Mouse (Mus musculus): ENCODE results near the gene Aatk. TPM values are rescaled to one million over a fixed set of nuclear protein-coding genes. Genes with fewer than 3 reads are reported as not detected.

Aatk gene
- polyA plus RNA-seq, 1 experiment from 2014 or later, result 3.5 TPM

DNA sequence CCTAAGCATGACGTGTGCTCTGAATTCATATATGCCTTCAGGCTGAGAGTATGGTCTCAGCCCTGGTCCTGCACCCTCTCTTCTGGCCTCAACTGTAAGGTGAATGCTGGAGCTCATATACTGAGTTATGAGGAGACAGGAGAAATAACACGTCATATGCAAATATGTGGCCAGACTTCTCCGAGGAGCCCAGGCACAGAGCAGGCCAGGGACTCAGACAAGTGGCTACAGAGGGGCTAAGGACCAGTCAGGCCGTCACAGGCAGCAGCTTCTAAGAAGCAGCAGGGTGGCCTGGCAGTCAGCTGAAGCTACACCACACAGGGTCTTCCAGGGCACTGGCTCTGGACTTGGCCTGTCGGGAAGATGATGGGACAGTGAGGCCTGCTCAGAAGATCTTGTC, 16.4 kb upstream of the Aatk start:
- Histone ChIP-seq H3K9me3 (ENCODE audit: control insufficient read depth, low read length) (no peaks in the 10 kb centered on the region), H3K27me3 (ENCODE audit: control insufficient read depth, insufficient read depth, low read length) (no peaks in the 10 kb centered on the region), H3K36me3 (ENCODE audit: control insufficient read depth, insufficient read depth, low read length) (0 out of 2 replicates have a peak, but pooled peaks cover 2% of the 10 kb centered on the region), H3K4me3 (ENCODE audit: low read depth, low read length) (no peak overlapping the region), H3K4me1 (replicated peaks; ENCODE audit: control insufficient read depth, insufficient read depth, low read length) (no peaks in the 10 kb centered on the region), H3K9ac (ENCODE audit: low read length) (no peak overlapping the region), H3K27ac (ENCODE audit: low read depth, low read length) (no peak overlapping the region), H3K4me2 (ENCODE audit: low read depth, low read length, severe bottlenecking) (no peak overlapping the region)
- WGBS, result 89% methylated on average over 5 of the region's 5 CpGs
- no peak for ATAC-seq (replicated peaks; ENCODE audit: low FRiP score)
- DNase-seq (ENCODE audit: low spot score), result no peak

DNA sequence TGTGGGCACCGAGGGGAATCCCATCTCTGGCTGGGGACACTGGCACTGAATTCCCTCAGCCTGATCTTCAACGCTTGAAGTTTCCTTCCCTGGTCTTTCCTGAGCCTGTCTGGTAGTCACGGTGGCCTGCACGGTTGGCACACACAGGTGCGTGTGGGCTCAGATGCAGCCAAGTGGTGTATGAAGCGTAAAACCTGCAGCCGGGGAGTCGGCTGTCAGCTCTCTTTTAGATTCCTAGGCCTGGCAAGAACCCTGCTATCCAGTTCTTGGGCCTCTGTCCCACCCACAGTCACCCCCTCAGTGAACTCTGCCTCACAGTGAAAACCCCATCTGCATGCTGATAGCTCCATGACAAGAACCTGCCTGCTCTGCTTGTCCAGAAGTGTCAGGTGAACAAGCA, 13.7 kb upstream of the Aatk start:
- no peak for ATAC-seq (replicated peaks; ENCODE audit: low FRiP score)
- no peaks in the 10 kb centered on the region for H3K4me1 ChIP-seq (replicated peaks; ENCODE audit: control insufficient read depth, insufficient read depth, low read length)
- no peak for DNase-seq (ENCODE audit: low spot score)

DNA sequence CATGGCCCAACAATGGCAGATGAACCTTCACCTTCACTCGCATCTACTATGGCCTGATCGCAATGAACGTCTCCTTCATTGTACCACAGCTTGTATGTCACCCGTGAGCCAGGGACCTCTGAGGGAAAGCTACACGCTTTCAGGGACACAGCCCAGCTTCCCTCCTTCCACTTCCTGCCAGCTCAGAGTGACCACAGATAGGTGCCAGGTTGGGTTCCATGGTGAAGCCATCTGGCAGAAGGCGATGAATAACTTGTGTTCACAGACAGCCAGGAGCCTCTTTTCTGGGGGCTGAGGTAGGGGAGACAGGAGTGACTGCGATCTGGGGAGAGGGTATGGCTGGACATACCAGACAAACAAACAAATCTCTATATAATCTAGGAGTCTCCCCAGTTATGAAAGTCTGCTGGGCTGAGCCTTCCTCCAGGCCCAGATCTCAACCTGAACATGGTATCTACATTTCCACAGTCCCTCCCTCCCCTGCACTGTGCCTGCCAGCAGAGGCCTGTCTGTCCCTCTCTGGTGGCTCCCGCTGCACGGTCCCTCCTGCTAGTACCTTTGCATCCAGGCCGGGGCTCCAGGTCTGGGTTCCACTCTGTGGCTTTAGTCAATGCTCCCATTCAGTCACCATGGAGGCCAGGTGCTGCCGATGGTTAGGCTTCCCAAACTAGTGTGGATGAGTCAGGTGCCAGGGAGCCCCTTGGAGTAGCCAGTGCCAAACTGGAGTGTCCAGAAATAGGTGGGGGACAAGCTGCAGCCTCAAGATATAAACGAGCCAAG, 9.2 kb upstream of the Aatk start:
- 85% methylated on average over 12 of the region's 12 CpGs for WGBS
- Histone ChIP-seq H3K9me3 (ENCODE audit: control insufficient read depth, low read length) (no peaks in the 10 kb centered on the region), H3K4me3 (ENCODE audit: low read depth, low read length) (no peak overlapping the region), H3K36me3 (ENCODE audit: control insufficient read depth, insufficient read depth, low read length) (no peaks in the 10 kb centered on the region), H3K27ac (ENCODE audit: low read depth, low read length) (no peak overlapping the region), H3K27me3 (ENCODE audit: control insufficient read depth, insufficient read depth, low read length) (no peaks in the 10 kb centered on the region), H3K4me2 (ENCODE audit: low read depth, low read length, severe bottlenecking) (no peak overlapping the region), H3K9ac (ENCODE audit: low read length) (no peak overlapping the region), H3K4me1 (replicated peaks; ENCODE audit: control insufficient read depth, insufficient read depth, low read length) (no peaks in the 10 kb centered on the region)
- DNase-seq (ENCODE audit: low spot score), result no peak
- no peak for ATAC-seq (replicated peaks; ENCODE audit: low FRiP score)

More for the DNA sequence above, 13.7 kb upstream of the Aatk start:
- H3K9me3 ChIP-seq (ENCODE audit: control insufficient read depth, low read length), result no peaks in the 10 kb centered on the region
- H3K4me2 ChIP-seq (ENCODE audit: low read depth, low read length, severe bottlenecking), result no peak overlapping the region
- no peak overlapping the region for H3K27ac ChIP-seq (ENCODE audit: low read depth, low read length)
- no peaks in the 10 kb centered on the region for H3K27me3 ChIP-seq (ENCODE audit: control insufficient read depth, insufficient read depth, low read length)
- no peaks in the 10 kb centered on the region for H3K36me3 ChIP-seq (ENCODE audit: control insufficient read depth, insufficient read depth, low read length)
- no peak overlapping the region for H3K9ac ChIP-seq (ENCODE audit: low read length)
- WGBS, result 88% methylated on average over 8 of the region's 8 CpGs
- H3K4me3 ChIP-seq (ENCODE audit: low read depth, low read length), result no peak overlapping the region

GRCm38 (mm10) chr11:120053846-120054245, 6.9 kb upstream of the Aatk start:
- no peaks in the 10 kb centered on the region for H3K9me3 ChIP-seq (ENCODE audit: control insufficient read depth, low read length)
- ATAC-seq (replicated peaks; ENCODE audit: low FRiP score), result no peak
- H3K36me3 ChIP-seq (ENCODE audit: control insufficient read depth, insufficient read depth, low read length), result no peaks in the 10 kb centered on the region
- WGBS, result 87% methylated on average over 4 of the region's 4 CpGs
- peaks cover 4% of the 10 kb centered on the region for H3K27me3 ChIP-seq (ENCODE audit: control insufficient read depth, insufficient read depth, low read length)
- H3K9ac ChIP-seq (ENCODE audit: low read length), result no peak overlapping the region
- DNase-seq (ENCODE audit: low spot score), result no peak
- H3K4me3 ChIP-seq (ENCODE audit: low read depth, low read length), result no peak overlapping the region
- H3K27ac ChIP-seq (ENCODE audit: low read depth, low read length), result no peak overlapping the region
- H3K4me1 ChIP-seq (replicated peaks; ENCODE audit: control insufficient read depth, insufficient read depth, low read length), result 0 out of 2 replicates have a peak, but pooled peaks cover 1% of the 10 kb centered on the region
- no peak overlapping the region for H3K4me2 ChIP-seq (ENCODE audit: low read depth, low read length, severe bottlenecking)

- Histone ChIP-seq H3K36me3 (ENCODE audit: control insufficient read depth, insufficient read depth, low read length) (no peaks in the 10 kb centered on the region), H3K27me3 (ENCODE audit: control insufficient read depth, insufficient read depth, low read length) (peaks cover 14% of the 10 kb centered on the region), H3K9ac (ENCODE audit: low read length) (no peak overlapping the region), H3K4me3 (ENCODE audit: low read depth, low read length) (no peak overlapping the region), H3K4me2 (ENCODE audit: low read depth, low read length, severe bottlenecking) (no peak overlapping the region), H3K4me1 (replicated peaks; ENCODE audit: control insufficient read depth, insufficient read depth, low read length) (peaks cover 8% of the 10 kb centered on the region; the same call in 1 of the 2 replicates), H3K9me3 (ENCODE audit: control insufficient read depth, low read length) (no peaks in the 10 kb centered on the region), H3K27ac (ENCODE audit: low read depth, low read length) (no peak overlapping the region)
- WGBS, result 82% methylated on average over 9 of the region's 9 CpGs
- DNase-seq (ENCODE audit: low spot score) (no peak), ATAC-seq (replicated peaks; ENCODE audit: low FRiP score) (no peak)
Measured at GRCm38 (mm10) chr11:120052274-120052673, 5.3 kb upstream of the Aatk start.

GRCm38 (mm10) chr11:120051124-120051811, 4.3 kb upstream of the Aatk start:
- no peaks in the 10 kb centered on the region for H3K36me3 ChIP-seq (ENCODE audit: control insufficient read depth, insufficient read depth, low read length)
- H3K27me3 ChIP-seq (ENCODE audit: control insufficient read depth, insufficient read depth, low read length), result peaks cover 14% of the 10 kb centered on the region
- 47% methylated on average over 14 of the region's 14 CpGs for WGBS
- H3K4me2 ChIP-seq (ENCODE audit: low read depth, low read length, severe bottlenecking), result no peak overlapping the region
- no peak overlapping the region for H3K4me3 ChIP-seq (ENCODE audit: low read depth, low read length)
- H3K9me3 ChIP-seq (ENCODE audit: control insufficient read depth, low read length), result no peaks in the 10 kb centered on the region
- peaks cover 12% of the 10 kb centered on the region for H3K4me1 ChIP-seq (replicated peaks; ENCODE audit: control insufficient read depth, insufficient read depth, low read length)
- no peak for DNase-seq (ENCODE audit: low spot score)
- no peak overlapping the region for H3K27ac ChIP-seq (ENCODE audit: low read depth, low read length)
- no peak overlapping the region for H3K9ac ChIP-seq (ENCODE audit: low read length)
- ATAC-seq (replicated peaks; ENCODE audit: low FRiP score), result no peak

- Histone ChIP-seq H3K27me3 (ENCODE audit: control insufficient read depth, insufficient read depth, low read length) (peaks cover 14% of the 10 kb centered on the region), H3K27ac (ENCODE audit: low read depth, low read length) (no peak overlapping the region), H3K4me1 (replicated peaks; ENCODE audit: control insufficient read depth, insufficient read depth, low read length) (peaks cover 18% of the 10 kb centered on the region), H3K36me3 (ENCODE audit: control insufficient read depth, insufficient read depth, low read length) (no peaks in the 10 kb centered on the region), H3K4me3 (ENCODE audit: low read depth, low read length) (no peak overlapping the region), H3K9ac (ENCODE audit: low read length) (no peak overlapping the region), H3K4me2 (ENCODE audit: low read depth, low read length, severe bottlenecking) (no peak overlapping the region), H3K9me3 (ENCODE audit: control insufficient read depth, low read length) (no peaks in the 10 kb centered on the region)
- no peak for DNase-seq (ENCODE audit: low spot score)
- WGBS, result 84% methylated on average over 8 of the region's 8 CpGs
- ATAC-seq (replicated peaks; ENCODE audit: low FRiP score), result no peak
Measured at GRCm38 (mm10) chr11:120049067-120049466, 2.1 kb upstream of the Aatk start.

GRCm38 (mm10) chr11:120048252-120048556, 1.2 kb upstream of the Aatk start:
- peak overlapping the region; percentile 64 for H3K4me3 ChIP-seq (ENCODE audit: low read depth, low read length)
- peak overlapping the region; percentile 29 for H3K9ac ChIP-seq (ENCODE audit: low read length)
- ATAC-seq (replicated peaks; ENCODE audit: low FRiP score) (0 out of 2 replicates have a peak, but pooled peaks have one; percentile 19), DNase-seq (ENCODE audit: low spot score) (peak; percentile 76)
- 1% methylated on average over 23 of the region's 23 CpGs for WGBS
- peaks cover 14% of the 10 kb centered on the region for H3K27me3 ChIP-seq (ENCODE audit: control insufficient read depth, insufficient read depth, low read length)
- peaks cover 18% of the 10 kb centered on the region for H3K4me1 ChIP-seq (replicated peaks; ENCODE audit: control insufficient read depth, insufficient read depth, low read length)
- no peak overlapping the region for H3K27ac ChIP-seq (ENCODE audit: low read depth, low read length)
- no peaks in the 10 kb centered on the region for H3K9me3 ChIP-seq (ENCODE audit: control insufficient read depth, low read length)
- peak overlapping the region; percentile 97 for H3K4me2 ChIP-seq (ENCODE audit: low read depth, low read length, severe bottlenecking)
- H3K36me3 ChIP-seq (ENCODE audit: control insufficient read depth, insufficient read depth, low read length), result no peaks in the 10 kb centered on the region

Measured in forebrain, embryonic 11.5 days (tissue).